Mouse (Mus musculus): ENCODE data around the gene Ptrh2.

GRCm38 (mm10) chr11:86680729-86681128 lies 3.1 kb upstream of the Ptrh2 start:
- TF ChIP-seq EP300 (IDR thresholded peaks at IDR 0.05; ENCODE audit: low read depth), result no peak
- no peak for TF ChIP-seq CTCF (IDR thresholded peaks at IDR 0.05; ENCODE audit: low read depth)
